Mouse (Mus musculus) Muller cell, postnatal 12 days (primary cell): ENCODE measurements around the gene Cabp2.
"Not testable (repeated sequence)": the region's sequence is repeated elsewhere in the genome, so short reads cannot be mapped to it uniquely, and the experiment has no call there.

ENCODE experiments used
- DNase-seq: peaks from one replicate; pipeline ENCODE4 v3.0.0-alpha.2; 2015; ENCODE audit errors: inconsistent ontology term

The Cabp2 gene

DNA sequence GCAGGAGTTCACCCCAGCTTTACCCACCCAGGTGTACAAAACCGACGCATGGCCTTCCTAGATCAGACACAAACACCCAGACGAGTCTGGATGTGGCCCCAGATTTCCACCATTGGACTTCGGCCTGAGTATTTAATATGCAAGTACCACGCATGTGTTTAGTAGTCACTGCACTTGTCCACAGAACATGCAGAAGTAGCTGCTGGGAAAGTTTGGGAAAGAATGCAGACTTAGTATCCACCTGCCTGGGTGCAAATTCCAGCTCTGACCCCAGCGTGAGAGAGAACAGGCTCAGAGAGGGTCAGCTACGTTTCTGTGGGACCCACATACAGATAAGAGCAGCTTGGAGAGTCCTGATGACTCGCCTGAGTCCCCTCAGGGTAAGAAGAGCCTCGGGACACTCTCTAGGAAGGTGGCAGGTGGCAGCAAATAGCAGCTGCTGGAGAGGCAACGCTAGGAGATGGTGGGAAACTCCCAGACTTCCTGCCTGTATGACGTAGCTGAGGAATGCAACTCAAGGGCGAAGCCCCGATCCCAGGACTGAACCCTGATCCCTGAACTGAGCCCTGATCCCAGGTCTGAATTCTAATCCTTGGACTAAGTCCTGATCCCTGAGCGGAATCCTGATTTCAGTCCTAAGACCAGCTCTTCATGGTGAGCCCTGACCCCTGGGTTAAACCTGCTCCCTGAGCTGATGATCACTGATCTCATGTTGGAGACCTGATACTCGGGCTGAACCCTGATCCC is 25.3 kb upstream of the Cabp2 start:
- no peak for DNase-seq

- no peak for DNase-seq
Observed at GRCm38 (mm10) chr19:4056727-4057126, 24.7 kb upstream of the Cabp2 start.

DNA sequence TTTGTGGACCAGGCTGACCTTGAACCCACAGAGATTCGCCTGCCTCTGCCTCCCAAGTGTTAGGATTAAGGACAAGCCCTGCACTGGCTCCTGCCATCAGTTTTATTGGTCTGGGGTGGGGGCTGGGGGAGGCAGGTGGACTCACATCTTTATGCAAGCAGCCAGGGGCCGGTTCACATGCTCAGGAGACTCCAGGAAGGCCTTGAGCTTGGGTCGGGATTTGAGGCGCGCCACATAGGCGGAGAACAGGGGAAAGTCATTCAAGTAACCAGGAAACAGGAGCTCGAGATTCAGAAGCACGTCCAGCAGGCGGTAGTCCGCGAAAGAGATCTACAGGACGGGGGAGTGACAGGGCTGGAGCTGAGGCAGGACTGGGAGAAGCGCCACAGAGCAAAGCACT is 24.0 kb upstream of the Cabp2 start:
- no peak for DNase-seq

DNA sequence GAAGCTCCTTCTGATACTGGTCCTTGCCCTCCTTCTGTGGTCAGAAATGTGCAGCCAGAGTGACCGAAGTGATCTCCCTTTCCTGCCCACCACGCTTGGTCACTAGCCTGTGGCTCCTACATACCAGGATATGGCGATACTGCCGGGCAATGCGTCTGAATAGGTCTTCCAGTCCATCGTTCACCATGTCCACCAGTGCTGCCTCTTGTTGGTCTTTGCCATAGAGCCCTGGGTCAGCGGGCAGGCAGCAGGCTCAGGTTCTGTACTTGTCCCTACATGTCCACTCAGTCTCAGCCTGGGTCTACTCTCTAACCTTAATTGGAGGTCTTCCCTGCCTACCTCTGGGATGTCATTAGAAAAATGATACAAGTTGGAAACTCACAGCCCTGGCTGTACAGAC is 23.4 kb upstream of the Cabp2 start:
- DNase-seq = no peak

DNA sequence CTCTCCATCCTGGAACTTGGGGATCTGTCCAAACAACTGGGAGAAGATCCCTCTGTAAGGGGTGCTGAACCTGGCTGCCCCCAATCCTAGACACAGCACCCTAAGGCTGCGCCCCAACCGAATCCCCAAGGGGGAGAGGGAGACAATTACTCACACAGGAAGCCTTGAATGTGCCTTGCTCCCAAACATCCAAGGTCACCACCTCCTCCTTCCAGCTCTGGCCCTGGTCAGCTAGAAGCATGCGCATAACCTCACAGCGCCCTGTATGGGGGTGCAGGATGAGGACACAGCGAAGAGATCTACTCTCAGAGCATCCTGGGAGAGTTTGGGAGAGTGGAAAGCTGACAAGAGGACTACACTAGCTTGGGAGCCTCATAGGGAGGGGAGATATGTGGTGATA is 22.8 kb upstream of the Cabp2 start:
- DNase-seq = no peak

DNA sequence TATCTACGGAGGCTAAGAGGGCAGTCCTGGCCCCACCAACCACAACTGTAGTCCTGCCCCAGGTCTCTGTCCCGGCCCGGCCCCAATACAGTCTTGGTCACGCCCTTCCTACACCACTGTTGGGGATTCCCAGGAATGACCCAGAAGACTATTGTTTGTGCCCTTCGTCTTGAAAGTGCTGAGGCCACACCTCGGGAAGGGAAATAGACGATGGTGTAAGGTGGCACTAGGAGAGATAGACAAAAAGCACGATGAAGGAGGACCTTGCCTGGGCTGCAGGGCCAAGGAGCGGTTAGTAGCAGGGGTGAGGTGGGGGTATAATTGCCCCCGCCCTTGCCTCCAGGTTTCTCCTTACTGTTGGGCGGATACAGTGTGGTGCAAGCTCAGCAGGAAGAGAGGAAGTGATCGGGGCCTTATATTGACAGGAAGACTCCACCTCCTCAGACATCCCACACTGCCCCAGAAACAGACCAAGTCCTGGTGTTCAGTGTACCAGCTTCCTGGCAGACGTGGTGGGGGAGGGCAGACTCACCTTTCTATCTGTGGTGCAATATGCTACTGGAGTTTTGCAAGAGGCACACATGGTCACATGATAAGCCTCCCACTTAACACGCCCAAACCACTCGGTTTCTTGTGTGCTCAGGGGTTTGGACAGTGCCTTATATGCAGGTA is 22.2 kb upstream of the Cabp2 start, which contains the start of gene Gstp3:
Gene Gstp3, minus strand, starts transcription at position 501 of the 672 bp plus-strand sequence.
- no peak for DNase-seq

GRCm38 (mm10) chr19:4060044-4060898 is 21.1 kb upstream of the Cabp2 start:
- not testable (repeated sequence) for DNase-seq

DNA sequence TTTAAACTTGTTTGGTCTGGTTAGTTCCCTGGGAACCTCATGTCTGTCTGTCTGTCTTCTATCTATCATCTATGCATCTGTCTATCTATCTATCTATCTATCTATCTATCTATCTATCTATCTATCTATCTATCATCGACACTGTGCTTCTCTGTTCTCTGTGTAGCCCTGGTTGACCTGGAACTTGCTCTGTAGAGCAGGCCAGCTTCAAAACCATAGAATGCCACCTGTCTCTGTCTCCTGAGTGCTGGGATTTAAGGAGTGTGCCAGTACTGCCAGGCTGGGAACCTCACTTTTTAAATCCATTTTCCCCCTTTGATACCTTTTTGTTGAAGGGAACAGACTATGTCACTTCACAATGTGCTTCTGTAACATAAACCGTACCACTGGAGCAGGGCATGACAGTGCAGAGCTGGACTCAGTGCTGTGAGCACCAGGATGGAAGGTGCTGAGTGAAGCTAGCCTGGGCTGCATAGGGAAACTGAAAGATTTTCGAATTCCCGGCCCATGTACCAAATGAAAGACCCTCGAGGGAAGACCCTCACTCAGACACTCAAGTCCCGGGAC is 20.4 kb upstream of the Cabp2 start:
- DNase-seq = no peak

DNA sequence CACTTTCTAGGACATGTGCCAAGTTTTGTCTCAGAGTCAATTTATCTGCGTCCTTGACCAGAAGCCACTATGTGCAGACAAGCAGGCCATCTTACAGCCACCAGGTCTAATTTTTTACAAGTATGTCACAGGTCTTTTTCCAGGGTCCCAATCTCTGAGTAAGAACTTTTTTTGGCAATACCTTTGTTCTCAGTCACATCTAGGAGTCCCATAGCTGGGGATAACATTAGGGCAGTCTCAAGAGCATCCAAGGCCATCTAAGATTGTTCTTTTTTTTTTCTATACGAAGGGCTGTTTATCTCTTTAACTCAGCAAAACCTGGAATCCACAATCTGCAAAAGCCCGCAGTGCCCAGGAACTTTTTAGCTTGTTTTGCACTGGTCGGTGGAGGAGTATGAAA is 18.0 kb upstream of the Cabp2 start:
- DNase-seq = not testable (repeated sequence)

DNA sequence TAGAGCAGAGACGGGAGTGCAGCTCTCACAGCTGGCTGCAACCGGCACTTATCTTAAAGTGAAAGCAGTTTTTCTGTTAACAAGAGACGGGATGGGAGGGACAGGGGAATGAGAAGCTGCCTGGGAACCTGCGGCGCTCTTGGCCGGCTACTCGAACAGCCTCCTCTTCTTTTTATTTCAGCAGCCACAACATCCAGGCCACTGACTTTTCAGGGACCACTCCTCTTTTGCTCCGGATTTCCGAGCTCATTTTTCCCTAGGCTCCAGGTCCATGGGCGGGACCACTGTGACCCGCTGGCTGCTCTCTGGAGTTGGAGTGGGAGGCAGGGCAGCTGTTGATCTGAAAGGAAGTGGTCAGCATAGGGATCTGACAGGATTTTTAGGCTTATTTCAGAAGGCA is 16.9 kb upstream of the Cabp2 start:
- not testable (repeated sequence) for DNase-seq

- no peak for DNase-seq
Observed at GRCm38 (mm10) chr19:4066280-4066679, 15.1 kb upstream of the Cabp2 start.

DNA sequence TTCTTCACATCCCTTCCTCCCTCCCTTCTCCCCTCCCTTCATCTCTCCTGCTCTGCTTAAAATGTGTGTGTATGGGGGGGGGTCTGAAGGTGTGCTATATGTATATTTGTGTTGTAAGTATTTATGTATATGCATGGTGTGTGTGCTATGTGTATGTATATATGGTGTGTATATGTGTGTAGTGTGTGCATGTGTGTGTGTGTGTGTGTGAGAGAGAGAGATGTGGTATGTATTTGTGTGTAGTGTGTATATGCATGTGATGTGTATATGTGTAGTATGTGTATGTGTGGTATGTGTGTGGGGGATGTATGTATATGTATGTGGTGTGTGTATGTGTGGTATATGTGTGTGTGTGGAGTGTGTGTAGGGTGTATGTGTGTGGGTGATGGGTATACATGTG is 14.5 kb upstream of the Cabp2 start:
- DNase-seq = no peak

DNA sequence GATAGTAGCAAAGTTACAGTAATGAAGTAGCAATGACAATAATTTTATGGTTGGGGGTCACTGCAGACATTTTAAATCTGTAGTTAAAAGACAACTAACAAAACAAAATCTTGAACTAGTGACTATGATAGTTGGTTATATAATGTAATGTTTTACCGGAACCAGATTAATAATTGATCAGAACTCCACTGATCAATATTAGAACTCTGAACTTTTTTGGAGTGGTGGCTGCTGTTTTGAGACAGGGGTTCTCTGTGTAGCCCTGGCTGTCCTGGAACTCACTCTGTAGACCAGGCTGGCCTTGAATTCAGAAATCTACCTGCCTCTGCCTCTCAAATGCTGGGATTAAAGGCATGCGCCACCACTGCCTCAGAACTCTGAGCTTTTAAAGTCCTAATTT is 13.1 kb upstream of the Cabp2 start:
- not testable (repeated sequence) for DNase-seq

GRCm38 (mm10) chr19:4068717-4069410 is 12.5 kb upstream of the Cabp2 start:
- DNase-seq = no peak

DNA sequence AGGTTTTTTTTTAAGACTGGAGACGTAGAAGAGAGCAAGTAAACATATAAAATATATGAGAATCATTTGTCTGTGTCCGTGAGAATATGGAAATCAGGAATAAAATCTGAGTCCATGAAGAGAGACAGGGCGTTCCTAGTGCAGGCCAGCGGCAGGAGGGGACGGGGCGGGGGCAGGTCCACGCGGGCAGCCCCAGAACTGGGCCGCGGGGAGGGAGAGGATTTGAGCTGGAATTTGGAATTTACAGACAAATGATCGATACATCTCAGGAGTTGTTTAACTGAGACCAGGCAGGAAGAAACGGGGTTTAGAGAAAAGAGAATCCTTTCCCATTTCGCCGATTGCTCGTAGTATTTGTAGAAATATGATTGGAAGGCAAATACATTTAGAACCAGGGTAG is 11.1 kb upstream of the Cabp2 start:
- no peak for DNase-seq

DNA sequence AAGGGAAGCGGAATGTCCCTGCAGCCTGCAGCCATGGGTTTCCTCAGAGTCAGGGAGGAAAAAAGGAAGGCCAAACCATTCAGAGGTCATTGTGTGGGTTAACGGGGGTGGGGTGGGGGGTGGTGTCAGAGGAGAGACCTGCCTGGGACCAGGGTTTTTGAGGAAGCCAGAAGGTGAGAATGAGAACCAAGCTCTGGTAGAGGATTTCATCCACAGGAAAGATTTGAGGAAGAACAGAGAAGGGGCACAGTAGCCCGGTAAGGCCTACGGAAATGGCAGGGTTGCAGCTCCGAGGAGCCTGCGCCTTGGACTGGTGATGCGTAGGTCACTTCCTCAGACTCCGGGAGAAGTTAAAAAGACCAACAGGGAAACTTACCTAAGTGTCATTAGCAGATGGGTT is 10.6 kb upstream of the Cabp2 start:
- no peak for DNase-seq

DNA sequence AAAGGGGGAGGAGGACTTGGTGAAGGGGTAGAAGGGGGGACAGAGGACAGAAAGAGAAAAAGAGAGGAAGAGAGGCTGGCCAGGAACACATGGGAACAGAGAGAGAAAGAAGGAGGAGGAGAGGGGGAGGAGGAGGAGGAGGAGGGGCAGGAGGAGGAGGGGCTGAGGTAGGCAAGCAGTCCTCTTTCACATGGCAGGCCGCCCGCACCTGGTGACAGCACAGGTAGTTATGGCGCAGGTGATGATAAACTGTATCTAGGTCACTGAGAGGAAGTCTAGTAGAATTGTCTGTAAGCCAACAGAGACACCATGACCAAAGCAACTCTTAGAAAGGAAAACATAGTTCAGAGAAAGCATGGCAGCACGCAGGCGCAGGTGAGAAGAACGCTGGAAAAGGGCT is 10.0 kb upstream of the Cabp2 start:
- DNase-seq = no peak

GRCm38 (mm10) chr19:4072706-4073424 is 8.5 kb upstream of the Cabp2 start:
- DNase-seq = no peak

GRCm38 (mm10) chr19:4075531-4075930 is 5.8 kb upstream of the Cabp2 start:
- no peak for DNase-seq

GRCm38 (mm10) chr19:4079594-4079993 is 1.8 kb upstream of the Cabp2 start:
- no peak for DNase-seq

DNA sequence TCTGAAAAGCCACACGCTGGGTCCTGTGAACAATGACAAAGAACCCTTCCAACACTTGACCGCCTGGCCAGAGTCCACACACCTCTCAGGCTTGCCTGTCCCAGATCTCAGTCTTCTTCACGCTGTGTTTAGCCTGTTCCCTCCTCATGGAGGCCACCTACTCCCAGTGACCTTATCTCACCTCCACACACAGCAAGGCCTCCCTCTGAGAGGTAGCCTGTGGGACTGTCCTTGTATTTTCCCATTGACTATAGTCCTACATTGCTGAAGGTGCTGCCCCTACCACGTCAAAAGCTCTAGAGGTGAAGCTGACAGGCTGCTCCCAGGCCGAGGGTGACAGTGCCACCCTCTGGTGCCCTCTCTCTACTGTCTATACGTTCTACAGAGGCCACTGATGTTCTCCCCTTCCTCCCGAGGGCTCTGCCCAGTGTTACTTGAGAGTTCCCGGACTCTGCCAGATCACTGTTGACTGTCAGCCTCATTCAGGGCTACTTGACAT is 818 bp upstream of the Cabp2 start:
- no peak for DNase-seq
